23 mouse cellular contexts compared by ENCODE assay signal in the genomic region with DNA sequence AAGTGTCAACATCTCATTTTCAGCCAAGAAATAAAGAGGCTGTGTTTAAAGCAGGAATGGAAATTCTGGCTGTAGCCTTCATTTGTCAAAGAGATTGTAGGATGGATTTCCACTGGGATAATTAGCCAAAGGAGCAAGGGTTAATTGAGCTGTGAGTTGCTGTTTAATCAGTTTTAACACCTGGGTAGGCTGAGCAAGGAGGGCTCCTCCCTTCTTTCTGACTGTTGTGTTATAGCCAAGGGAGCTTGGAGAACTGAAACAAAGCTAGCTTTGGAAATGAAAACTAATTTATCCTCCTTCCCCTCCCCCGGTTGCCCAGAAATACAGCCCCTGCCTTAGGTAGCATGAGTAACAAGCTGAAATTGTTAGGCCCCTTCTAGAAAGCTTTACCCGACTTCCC. TPM values are rescaled to one million over a fixed set of nuclear protein-coding genes. Genes with fewer than 3 reads are reported as not detected.
DNase-seq lines count a peak whose midpoint lies in the region; ATAC-seq and TF ChIP-seq lines count a peak whose summit lies in the region.
"Had no signal": no experiment of that assay in that cellular context is flagged by ENCODE, and none has a peak within 500 bp of the region (broad histone marks: within the 10 kb centered on the region; RNA-seq: fewer than 3 reads in every experiment).

No protein-coding gene starts in this region.

- no peak for DNase-seq in liver, embryonic 11.5 days (ENCODE audit: low spot score)
- no peak for DNase-seq in liver, postnatal 0 days
- DNase-seq in kidney, postnatal 14 days, result peak; percentile 39
- no peak for DNase-seq in left cerebral cortex, postnatal 10 days (ENCODE audit: extremely low spot score in 1 of 2, low spot score in 2 of 2)
- DNase-seq: adrenal gland, adult 2 months; B cell, adult 2 months; cerebellum, adult 18-20 months; cerebellum, postnatal 14 days; gastrocnemius, adult 2 months; layer of hippocampus, postnatal 36 days; lung, adult 2 months; lung, postnatal 14 days; thymus, postnatal 25 days had no signal

- intact Hi-C loops in left cerebral cortex, postnatal 10 days (cut with DNase I), result no loop called here

- no peak for TF ChIP-seq CTCF in liver, postnatal 0 days (IDR thresholded peaks at IDR 0.05; ENCODE audit: low read depth)

- TF ChIP-seq EP300 in liver, postnatal 0 days (IDR thresholded peaks at IDR 0.05; ENCODE audit: low read depth), result no peak

- no peak overlapping the region for H3K4me3 ChIP-seq in hindbrain, embryonic 15.5 days
- no peak overlapping the region for H3K4me3 ChIP-seq in hindbrain, embryonic 13.5 days
- H3K4me3 ChIP-seq in liver, embryonic 11.5 days (ENCODE audit: low read depth, low read length), result no peak overlapping the region
- no peak overlapping the region for H3K4me3 ChIP-seq in liver, postnatal 0 days (ENCODE audit: low read depth, low read length)
- H3K4me3 ChIP-seq: gastrocnemius, adult 2 months; layer of hippocampus, adult 2 months; limb, embryonic 12.5 days; midbrain, embryonic 12.5 days; stomach, embryonic 15.5 days had no signal

- H3K4me1 ChIP-seq in hindbrain, embryonic 15.5 days (replicated peaks), result peaks cover 26% of the 10 kb centered on the region
- peaks cover 45% of the 10 kb centered on the region for H3K4me1 ChIP-seq in hindbrain, embryonic 13.5 days (replicated peaks)
- H3K4me1 ChIP-seq in liver, embryonic 11.5 days (replicated peaks; ENCODE audit: control insufficient read depth, insufficient read depth, low read length), result peaks cover 13% of the 10 kb centered on the region
- peaks cover 33% of the 10 kb centered on the region for H3K4me1 ChIP-seq in liver, postnatal 0 days (ENCODE audit: insufficient read depth)

- H3K27ac ChIP-seq in hindbrain, embryonic 15.5 days (replicated peaks), result no peak overlapping the region
- H3K27ac ChIP-seq in hindbrain, embryonic 13.5 days, result no peak overlapping the region
- H3K27ac ChIP-seq in liver, embryonic 11.5 days (ENCODE audit: low read depth, low read length), result no peak overlapping the region
- no peak overlapping the region for H3K27ac ChIP-seq in liver, postnatal 0 days (ENCODE audit: low read depth)
- H3K27ac ChIP-seq: gastrocnemius, adult 2 months; hindbrain, postnatal 0 days; layer of hippocampus, adult 2 months; limb, embryonic 12.5 days; midbrain, embryonic 12.5 days; stomach, embryonic 15.5 days had no signal

- 75% methylated on average over 2 of the region's 2 CpGs for WGBS in hindbrain, embryonic 15.5 days
- 69% methylated on average over 2 of the region's 2 CpGs for WGBS in hindbrain, embryonic 13.5 days
- 78% methylated on average over 2 of the region's 2 CpGs for WGBS in liver, embryonic 11.5 days
- 84% methylated on average over 2 of the region's 2 CpGs for WGBS in liver, postnatal 0 days (ENCODE audit: insufficient replicate concordance)

- H3K4me2 ChIP-seq in hindbrain, embryonic 15.5 days, result no peak overlapping the region
- H3K4me2 ChIP-seq in hindbrain, embryonic 13.5 days, result no peak overlapping the region
- no peak overlapping the region for H3K4me2 ChIP-seq in liver, embryonic 11.5 days
- H3K4me2 ChIP-seq in liver, postnatal 0 days (ENCODE audit: low read depth, low read length), result no peak overlapping the region
- H3K4me2 ChIP-seq: midbrain, embryonic 12.5 days; stomach, embryonic 15.5 days had no signal

- H3K36me3 ChIP-seq in hindbrain, embryonic 15.5 days, result no peaks in the 10 kb centered on the region
- H3K36me3 ChIP-seq in hindbrain, embryonic 13.5 days, result no peaks in the 10 kb centered on the region
- H3K36me3 ChIP-seq in liver, embryonic 11.5 days (ENCODE audit: control insufficient read depth, insufficient read depth, low read length), result no peaks in the 10 kb centered on the region
- H3K36me3 ChIP-seq in liver, postnatal 0 days (replicated peaks; ENCODE audit: insufficient read depth, low read length), result no peaks in the 10 kb centered on the region
- H3K36me3 ChIP-seq: G1E; limb, embryonic 12.5 days; midbrain, embryonic 12.5 days; stomach, embryonic 15.5 days had no signal

- H3K9ac ChIP-seq in hindbrain, embryonic 15.5 days, result no peak overlapping the region
- no peak overlapping the region for H3K9ac ChIP-seq in hindbrain, embryonic 13.5 days
- no peak overlapping the region for H3K9ac ChIP-seq in liver, embryonic 11.5 days (ENCODE audit: low read depth, low read length)
- no peak overlapping the region for H3K9ac ChIP-seq in liver, postnatal 0 days (replicated peaks)
- H3K9ac ChIP-seq: limb, embryonic 12.5 days; midbrain, embryonic 12.5 days; stomach, embryonic 15.5 days had no signal

- ATAC-seq in hindbrain, embryonic 15.5 days (ENCODE audit: low FRiP score, low read depth), result peak; percentile 43; the same call in 1 of the 2 replicates
- ATAC-seq in hindbrain, embryonic 13.5 days (ENCODE audit: low FRiP score), result no peak
- peak; percentile 45; the same call in 1 of the 2 replicates for ATAC-seq in liver, embryonic 11.5 days (replicated peaks; ENCODE audit: low FRiP score)
- ATAC-seq in liver, postnatal 0 days, result no peak
- 0 out of 2 replicates have a peak, but pooled peaks have one; percentile 42 for ATAC-seq in megakaryocyte progenitor cell, adult 5-6 weeks (replicated peaks; ENCODE audit: poor library complexity)
- ATAC-seq: hindbrain, postnatal 0 days; intestine, postnatal 0 days had no signal

- no peaks in the 10 kb centered on the region for H3K9me3 ChIP-seq in hindbrain, embryonic 15.5 days
- H3K9me3 ChIP-seq in hindbrain, embryonic 13.5 days, result no peaks in the 10 kb centered on the region
- no peaks in the 10 kb centered on the region for H3K9me3 ChIP-seq in liver, embryonic 11.5 days (ENCODE audit: control insufficient read depth, low read length)
- H3K9me3 ChIP-seq in liver, postnatal 0 days (ENCODE audit: low read length), result no peaks in the 10 kb centered on the region
- H3K9me3 ChIP-seq: limb, embryonic 12.5 days; midbrain, embryonic 12.5 days; stomach, embryonic 15.5 days had no signal

- no peaks in the 10 kb centered on the region for H3K27me3 ChIP-seq in hindbrain, embryonic 15.5 days
- H3K27me3 ChIP-seq in hindbrain, embryonic 13.5 days, result no peaks in the 10 kb centered on the region
- H3K27me3 ChIP-seq in liver, embryonic 11.5 days (replicated peaks; ENCODE audit: control insufficient read depth, insufficient read depth, low read length), result peaks cover 27% of the 10 kb centered on the region
- H3K27me3 ChIP-seq in liver, postnatal 0 days (ENCODE audit: insufficient read depth, low read length), result peaks cover 11% of the 10 kb centered on the region
- H3K27me3 ChIP-seq: limb, embryonic 12.5 days; stomach, embryonic 15.5 days had no signal

RNA-seq across cellular contexts. Expression of a gene that starts 6.2 kb away (rescaled TPM):
- polyA plus RNA-seq in hindbrain, embryonic 15.5 days (2015; fragmentation: Nextera tagmentation; extraction: Ambion mirVana), result 12.5 and 13.2 TPM in 2 replicates
- polyA plus RNA-seq in hindbrain, embryonic 13.5 days (2015; fragmentation: Nextera tagmentation; extraction: Ambion mirVana), result 10.9 and 13.1 TPM in 2 replicates
- polyA plus RNA-seq in liver, embryonic 11.5 days (2014; fragmentation: Nextera tagmentation; extraction: Ambion mirVana), result 4.6 and 5.4 TPM in 2 replicates
- polyA plus RNA-seq in liver, postnatal 0 days (2015; fragmentation: Nextera tagmentation; extraction: Ambion mirVana), result 1.8 and 2.1 TPM in 2 replicates
- 0.10 and 0.44 TPM in 2 replicates for total RNA-seq in megakaryocyte progenitor cell, adult 5-6 weeks (2015)
- 0.24 and 0.54 TPM in 2 replicates for total RNA-seq in megakaryocyte progenitor cell, adult 5-6 weeks (2017)
- total RNA-seq in left cerebral cortex, postnatal 10 days (2021), result 10 to 100 TPM; 10.7 to 11.0 TPM
- polyA plus RNA-seq: G1E had no signal

Comparison
In these comparisons a context has a peak if more than half of its experiments do, and no peak if none do; other contexts are left out.
1. ATAC-seq: peak in hindbrain, embryonic 15.5 days (single experiment), liver, embryonic 11.5 days (single experiment) and megakaryocyte progenitor cell, adult 5-6 weeks (single experiment); none in hindbrain, embryonic 13.5 days (single experiment) and liver, postnatal 0 days (single experiment).